Mouse (Mus musculus) left cerebral cortex, adult 2 months (tissue): ENCODE measurements around the gene Tmem190. TPM values are rescaled to one million over a fixed set of nuclear protein-coding genes. Genes with fewer than 3 reads are reported as not detected.
A peak's percentile ranks its signal among the peaks of the same experiment; 100 is the strongest.

ENCODE experiments used
- DNase-seq, 2 experiments: peaks; one replicate each; pipeline ENCODE4 v3.0.0; 2021 to 2022; ENCODE audit warnings: low spot score in 2 of 2, mixed read lengths in 1 of 2; ENCODE audit errors: extremely low spot score in 1 of 2
- H3K27ac ChIP-seq: fragments of 200-600 bp; 2 replicates; pipeline ENCODE4 v1.8.1; 2022
- H3K4me3 ChIP-seq: fragments of 200-600 bp; 2 replicates; pipeline ENCODE4 v1.8.1; 2022
- CTCF ChIP-seq: fragments of 200-600 bp; IDR thresholded peaks from 2 replicates; pipeline ENCODE4 v1.8.1; 2022; ENCODE audit warnings: antibody characterized with exemption, mild to moderate bottlenecking, moderate library complexity
- intact Hi-C: fragments of 180-260 bp; cut with DNase I; formaldehyde crosslinking; loops from one replicate; pipeline ENCODE4 v1.15.1; 2025
- total RNA-seq, 2 experiments: library from RNA; stranded (reverse); gene quantifications; 2 replicates each; pipeline ENCODE4 v1.2.3; 2021

The Tmem190 gene
- total RNA-seq, 2 experiments from 2014 or later = not detected

DNA sequence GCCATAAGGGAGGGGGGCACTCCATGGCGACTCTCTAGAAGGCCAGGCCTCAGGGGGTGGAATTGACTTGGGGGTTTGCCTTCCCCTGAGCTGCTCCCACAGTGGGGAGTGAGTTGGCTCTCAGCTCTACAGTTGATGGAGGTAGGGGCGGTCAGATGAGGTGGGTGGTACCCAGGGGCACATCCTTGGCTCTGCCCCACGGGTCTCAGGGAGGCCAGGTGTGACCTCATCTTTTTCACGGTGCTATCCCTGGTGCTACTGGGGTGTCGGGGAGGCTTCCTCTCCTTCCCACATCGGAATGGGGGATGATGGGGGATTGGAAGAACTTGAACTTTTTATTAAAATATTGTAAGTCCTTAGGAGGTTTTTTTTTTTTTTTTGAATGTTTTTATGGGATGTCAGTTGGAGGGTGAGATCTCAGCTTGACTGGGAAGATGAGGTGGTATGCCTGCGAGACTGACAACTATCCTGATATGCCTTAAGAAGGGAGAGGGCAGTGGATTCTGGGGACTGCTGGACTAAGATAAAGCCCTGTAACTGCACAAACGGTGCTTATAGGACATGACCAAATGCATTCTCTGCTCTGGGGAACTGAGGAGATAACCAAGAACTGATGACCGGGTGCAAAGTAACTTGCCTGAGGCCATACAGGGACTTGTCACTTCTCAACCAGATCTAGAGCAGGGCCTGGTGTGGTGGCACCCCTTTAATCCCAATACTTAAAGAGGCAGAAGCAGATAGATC lies 35.4 kb upstream of the Tmem190 start:
- Histone ChIP-seq H3K27ac (no peak overlapping the region), H3K4me3 (no peak overlapping the region)
- intact Hi-C loops = no loop called here
- no peak for DNase-seq
- TF ChIP-seq CTCF = no peak

DNA sequence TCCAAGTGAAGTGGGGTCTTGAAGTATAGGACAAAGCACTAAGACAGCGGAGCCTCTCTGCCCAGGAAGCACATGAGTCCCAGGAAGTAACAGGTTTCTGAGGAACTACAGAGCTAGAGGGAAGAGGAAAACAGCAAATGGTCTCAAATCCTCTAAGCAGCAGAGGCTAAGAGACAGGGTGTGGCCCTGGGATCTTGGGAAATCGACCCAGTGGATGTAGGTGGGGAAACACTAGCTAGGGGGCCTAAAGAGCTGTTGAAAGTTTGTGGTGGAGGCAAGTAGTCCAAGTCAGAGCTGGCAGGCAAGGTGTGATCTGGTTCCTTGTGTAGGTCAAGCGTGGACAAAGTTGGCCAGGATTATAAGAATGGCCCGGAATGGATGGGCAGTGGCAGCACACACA lies 34.4 kb upstream of the Tmem190 start:
- no peak overlapping the region for H3K27ac ChIP-seq
- no peak for DNase-seq
- H3K4me3 ChIP-seq = no peak overlapping the region
- intact Hi-C loops = no loop called here
- no peak for TF ChIP-seq CTCF

DNA sequence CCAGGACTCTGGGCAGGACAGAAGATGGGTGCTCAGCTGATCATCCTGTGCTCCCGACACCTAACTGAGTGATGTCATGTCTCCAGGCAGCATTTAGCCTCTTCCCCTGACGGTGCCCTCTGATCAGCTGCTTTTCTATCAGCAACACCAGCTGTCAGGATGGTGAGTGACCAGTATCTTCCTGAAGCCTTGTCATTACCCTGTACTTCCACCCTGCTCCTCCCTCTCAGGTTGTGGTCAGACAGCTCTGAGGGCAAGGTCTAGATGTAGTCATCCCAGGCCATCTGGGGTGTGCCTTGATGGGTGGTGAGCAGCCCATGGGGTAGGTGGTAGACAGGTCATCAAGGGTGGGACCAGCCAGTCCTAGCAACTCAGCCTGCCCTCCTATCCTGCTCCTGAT lies 33.6 kb upstream of the Tmem190 start:
- Histone ChIP-seq H3K4me3 (no peak overlapping the region), H3K27ac (no peak overlapping the region)
- no peak for DNase-seq
- TF ChIP-seq CTCF = no peak
- intact Hi-C loops = no loop called here

DNA sequence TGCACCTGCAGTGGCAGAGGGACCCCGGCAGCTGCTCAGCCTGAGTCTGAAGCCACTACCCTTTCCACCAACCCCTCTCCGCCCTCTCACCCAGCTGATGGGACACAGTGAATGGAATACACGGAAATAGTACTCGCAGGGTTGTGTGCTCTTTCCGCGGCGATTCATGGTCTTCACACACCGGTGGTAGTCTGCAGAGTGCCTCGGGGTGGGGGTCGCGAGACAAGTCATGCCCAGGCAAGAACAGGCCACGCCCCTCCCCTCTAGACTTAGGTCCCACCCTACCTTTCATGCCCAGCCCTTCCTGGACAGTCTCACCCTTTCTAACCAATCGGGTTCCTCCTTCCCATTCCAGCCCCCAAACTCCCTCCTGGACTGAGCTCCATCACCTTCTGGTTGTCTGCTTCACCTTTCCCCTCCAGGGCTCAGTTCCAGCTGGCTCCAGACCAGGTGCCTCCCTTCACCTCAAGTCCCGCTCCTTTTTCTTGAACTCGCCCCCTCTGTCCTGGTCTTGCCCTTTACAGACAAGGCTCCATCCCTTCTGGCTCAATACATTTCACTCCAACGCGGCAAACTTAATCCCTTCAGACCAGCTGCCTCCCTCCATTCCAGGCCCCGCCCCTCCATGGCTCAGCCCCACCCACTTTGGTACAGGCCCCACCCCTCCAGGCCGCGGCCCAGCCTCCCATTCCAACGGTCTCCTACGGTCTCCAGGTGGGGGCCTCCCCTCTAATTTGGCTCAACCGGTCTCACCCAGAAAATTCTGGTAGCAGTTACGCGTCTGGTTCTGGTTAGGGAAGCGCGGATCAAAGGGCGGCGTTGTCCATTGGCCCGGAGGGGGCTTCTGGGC lies 30.5 kb upstream of the Tmem190 start:
- intact Hi-C loops = no loop called here
- no peak for DNase-seq
- Histone ChIP-seq H3K4me3 (peak overlapping the region; percentile 28), H3K27ac (no peak overlapping the region)
- TF ChIP-seq CTCF = no peak

DNA sequence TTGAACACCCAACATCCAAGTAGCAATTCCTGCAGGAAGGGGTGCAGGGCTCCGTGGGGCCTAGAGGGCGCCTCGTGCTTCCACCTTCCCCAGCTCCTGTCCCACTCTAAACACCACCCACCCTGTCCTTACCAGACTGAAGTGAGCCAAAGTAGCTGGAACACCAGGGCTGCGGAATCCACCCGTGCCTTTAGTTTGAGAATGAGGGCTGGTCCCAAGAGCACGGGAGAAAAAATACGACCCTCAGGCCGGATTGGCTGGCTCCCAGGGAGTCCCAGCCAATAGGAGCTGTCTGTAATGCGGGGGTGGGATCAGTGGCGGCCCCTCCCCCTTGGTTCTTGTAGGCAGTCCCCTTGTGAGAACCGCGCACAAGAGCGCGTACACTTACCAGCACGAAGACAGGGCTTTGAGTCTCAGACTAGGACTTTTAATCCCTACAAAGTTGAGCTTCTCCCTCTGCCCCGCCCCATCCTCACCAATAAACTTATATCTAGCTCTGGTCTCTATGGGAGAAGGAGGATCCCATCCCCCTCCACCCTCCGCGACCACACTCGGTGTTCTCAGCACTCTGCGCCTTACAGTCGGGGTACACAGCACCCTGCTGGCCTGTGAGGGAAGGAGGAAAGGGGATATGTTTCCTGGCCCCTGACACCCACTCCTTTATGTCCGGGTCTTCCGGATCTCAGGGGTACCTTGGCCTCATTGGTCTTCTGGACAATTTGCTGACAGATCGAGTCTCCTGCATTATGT lies 29.7 kb upstream of the Tmem190 start, which contains the start of gene Cox6b2:
TSS of gene Cox6b2 (minus strand) at position 274 of the 750 bp plus-strand sequence.
- TF ChIP-seq CTCF = no peak
- H3K27ac ChIP-seq = no peak within 1 kb of the TSS

DNA sequence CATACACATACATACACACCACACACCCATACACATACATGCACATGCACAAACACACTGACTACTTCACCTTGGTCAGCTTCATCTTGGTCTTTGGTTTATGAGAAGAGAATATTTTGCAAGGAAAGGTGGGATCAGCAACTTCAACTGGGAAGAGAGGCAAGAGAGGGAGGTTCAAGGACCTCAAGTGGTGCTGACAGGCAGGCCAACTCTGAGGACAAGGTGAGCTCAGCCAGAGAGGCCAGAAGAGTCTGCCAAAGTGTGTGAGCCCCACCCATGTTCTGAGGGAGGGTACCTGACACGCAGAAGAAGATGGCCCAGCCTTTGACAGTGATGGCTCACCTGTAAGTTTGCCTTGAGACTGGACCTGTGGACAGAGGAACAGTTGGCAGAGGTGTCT lies 23.1 kb upstream of the Tmem190 start:
- TF ChIP-seq CTCF = no peak
- intact Hi-C loops = no loop called here
- Histone ChIP-seq H3K27ac (no peak overlapping the region), H3K4me3 (no peak overlapping the region)
- no peak for DNase-seq

More for the DNA sequence above, 29.7 kb upstream of the Tmem190 start, which contains the start of gene Cox6b2:
- intact Hi-C loops = no loop called here
- H3K4me3 ChIP-seq = peak within 1 kb of the TSS; percentile 28
- peak; percentile 39 to 55 for DNase-seq

DNA sequence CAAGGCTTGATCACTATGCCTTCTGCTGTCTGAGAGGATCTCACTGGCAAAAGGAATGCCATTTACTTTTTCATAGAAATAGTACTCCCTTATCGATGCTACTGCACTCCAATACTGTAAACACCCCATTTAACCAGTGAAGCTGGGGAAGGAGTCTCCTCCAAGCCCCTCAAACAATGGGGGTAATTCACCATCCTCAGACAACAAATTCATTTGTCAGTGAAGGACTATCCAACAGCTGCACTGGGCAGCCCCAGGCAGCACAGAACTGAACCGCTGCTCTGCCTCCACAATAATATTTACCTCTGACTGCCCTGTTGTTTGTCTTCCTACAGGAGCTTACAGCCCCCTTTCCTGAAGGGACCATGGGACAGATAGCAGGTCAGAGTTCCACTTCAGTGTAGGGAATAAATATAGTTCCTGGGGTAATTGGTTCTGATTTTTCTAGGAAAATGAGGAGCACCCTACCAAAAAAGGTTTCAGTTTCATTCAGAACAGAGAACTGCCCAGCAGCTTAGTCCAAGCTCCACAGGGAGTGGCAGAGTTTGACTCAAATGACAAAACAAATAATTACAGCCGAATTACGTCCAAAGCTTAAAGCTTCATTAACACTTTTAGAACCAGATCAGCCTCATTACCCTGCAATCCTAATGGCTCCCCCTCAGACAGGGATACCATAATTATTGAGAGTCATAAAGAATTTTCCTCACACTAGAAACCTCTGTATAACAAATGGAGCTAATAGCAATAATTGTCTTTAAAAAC lies 17.6 kb upstream of the Tmem190 start:
- intact Hi-C loops = no loop called here
- TF ChIP-seq CTCF = no peak
- DNase-seq = no peak
- Histone ChIP-seq H3K4me3 (no peak overlapping the region), H3K27ac (peak overlapping the region; percentile 63)

DNA sequence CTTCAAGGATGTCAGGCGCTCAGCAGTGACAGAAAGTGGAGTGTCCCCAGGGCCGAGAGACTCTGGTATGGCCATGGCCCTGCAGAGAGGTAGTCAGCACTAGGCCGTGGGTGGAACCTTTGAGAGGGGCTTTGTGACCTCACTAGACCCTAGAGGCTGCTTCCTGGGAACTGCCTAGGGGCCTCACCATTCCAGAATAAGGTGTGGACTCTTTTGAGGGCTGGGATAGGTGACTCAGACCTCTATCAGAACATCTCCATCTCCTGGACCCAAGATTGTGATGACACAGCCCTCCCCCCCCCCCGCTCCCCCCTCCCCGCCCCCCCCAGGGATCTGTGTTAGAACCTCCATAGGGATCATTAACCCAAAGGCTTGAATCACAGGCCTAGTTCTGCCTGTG lies 11.5 kb upstream of the Tmem190 start, which contains the start of gene Fam71e2:
TSS of gene Fam71e2 (minus strand) at position 101 of the 400 bp plus-strand sequence.
- intact Hi-C loops = no loop called here
- H3K27ac ChIP-seq = no peak within 1 kb of the TSS

DNA sequence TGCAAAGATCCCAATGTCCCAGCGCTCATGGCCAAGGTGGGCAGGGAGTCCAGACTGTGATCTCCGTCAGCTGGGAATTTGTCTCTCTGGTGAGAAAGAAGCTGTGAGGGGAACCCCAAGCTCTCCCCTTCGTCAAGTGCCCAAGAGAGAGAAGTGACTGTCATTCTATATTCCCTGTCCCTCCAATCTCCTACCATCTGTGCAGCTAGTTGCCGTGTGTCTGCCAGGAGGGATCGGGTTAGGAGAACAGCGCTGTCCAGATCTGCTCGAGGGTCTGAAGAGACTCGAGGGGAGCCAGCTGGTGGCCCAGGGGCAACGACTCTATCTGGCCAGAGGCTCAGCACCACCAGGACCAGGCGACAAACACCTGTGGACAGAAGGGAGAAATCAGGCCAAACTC lies 6.6 kb upstream of the Tmem190 start:
- H3K27ac ChIP-seq = no peak overlapping the region
- no peak for DNase-seq
- TF ChIP-seq CTCF = no peak
- intact Hi-C loops = no loop called here
- H3K4me3 ChIP-seq = no peak overlapping the region

More for the DNA sequence above, 11.5 kb upstream of the Tmem190 start, which contains the start of gene Fam71e2:
- no peak for TF ChIP-seq CTCF
- H3K4me3 ChIP-seq = no peak within 1 kb of the TSS
- DNase-seq = no peak

DNA sequence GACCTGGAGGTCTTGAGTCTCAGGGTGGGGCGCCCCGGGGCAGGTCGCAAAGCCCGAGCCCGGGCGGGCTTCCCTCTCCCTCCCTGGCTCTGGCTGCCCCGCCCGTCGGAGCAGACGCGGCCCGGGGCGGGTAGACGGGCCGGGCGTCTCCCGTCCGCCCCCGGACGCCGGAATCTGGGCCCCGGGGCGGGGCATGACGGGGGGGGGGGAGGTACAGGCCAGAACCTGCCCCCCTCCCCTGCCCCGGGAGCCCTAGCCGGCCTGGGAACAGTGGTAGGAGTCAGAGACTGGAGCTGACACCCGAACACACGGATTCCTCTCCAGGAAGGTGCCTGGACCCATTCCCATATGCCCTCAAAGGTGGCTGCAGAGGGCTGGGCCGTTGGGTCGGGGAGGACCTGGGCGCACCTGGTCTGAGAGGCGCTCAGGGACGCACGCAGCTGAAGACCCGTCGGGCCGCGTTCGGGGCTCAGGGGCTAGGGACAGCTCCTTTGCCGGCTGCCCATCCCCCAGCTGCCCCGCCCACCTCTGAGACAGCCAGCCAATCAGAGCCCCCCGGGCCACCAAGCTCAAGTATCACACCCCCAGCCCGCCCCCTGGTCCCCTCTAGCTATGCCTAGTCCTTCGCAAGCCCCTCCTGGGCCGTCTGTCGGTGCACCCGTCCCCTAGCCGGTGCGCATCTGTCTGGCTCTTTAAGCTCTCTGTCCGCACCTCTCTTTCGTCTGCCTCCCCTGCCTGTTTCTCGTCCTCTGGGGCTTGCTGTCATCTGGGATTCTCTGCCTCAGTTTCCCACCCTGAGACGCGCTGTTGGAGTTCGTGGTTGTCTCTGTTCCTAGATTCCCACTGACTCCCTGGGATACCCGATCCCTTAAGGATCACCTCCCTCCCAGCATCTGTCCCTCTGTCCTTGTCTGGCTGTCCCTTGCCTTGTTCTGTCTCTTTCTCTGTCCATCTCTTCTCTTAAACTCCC lies 5.6 kb upstream of the Tmem190 start:
- intact Hi-C loops = no loop called here
- peak overlapping the region; percentile 31 for H3K4me3 ChIP-seq
- no peak for TF ChIP-seq CTCF
- no peak for DNase-seq
- H3K27ac ChIP-seq = no peak overlapping the region
